ENCODE assay signal across 16 mouse cellular contexts in the genomic region with DNA sequence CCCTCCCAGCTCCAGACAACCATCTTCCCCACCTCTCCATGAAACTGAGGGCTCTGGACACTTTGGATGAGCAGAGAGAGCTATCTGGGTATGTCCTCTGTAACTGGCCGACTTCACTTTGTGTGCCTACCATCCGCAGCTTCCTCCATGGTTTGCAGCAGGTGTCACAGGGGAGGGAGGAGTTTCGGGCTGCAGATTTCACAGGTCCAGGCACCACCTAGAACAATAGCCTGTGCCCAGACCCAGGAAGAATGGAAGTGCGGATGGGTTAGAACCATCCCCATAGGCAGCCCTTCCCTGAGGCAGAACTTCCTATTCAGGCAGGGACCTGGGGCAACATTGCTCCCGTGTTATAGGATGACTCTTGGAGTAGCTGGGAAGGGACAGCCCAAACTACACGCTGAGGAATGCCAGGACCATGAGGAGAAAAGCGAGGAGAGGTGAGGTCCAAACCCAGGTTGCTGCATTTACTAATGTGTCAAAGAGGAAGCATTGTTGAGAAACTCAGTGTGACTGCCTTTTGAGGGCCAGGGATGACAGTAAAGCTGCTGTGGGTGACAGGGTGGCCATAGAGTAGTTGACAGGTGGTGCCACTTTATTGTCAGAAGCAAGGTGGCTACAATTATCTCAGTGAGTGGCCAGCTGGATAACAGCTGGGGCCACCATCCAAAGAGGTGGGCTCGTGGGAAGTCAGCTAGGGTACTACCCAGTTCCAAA. TPM values are rescaled to one million over a fixed set of nuclear protein-coding genes. Genes with fewer than 3 reads are reported as not detected.
A peak's percentile ranks its signal among the peaks of the same experiment; 100 is the strongest.
DNase-seq lines count a peak whose midpoint lies in the region; ATAC-seq and TF ChIP-seq lines count a peak whose summit lies in the region.
"Had no signal": no experiment of that assay in that cellular context is flagged by ENCODE, and none has a peak within 500 bp of the region (broad histone marks: within the 10 kb centered on the region; RNA-seq: fewer than 3 reads in every experiment).

No protein-coding gene starts in this region.

- H3K27me3 ChIP-seq in hindbrain, postnatal 0 days (ENCODE audit: insufficient read depth, low read length) = no peaks in the 10 kb centered on the region
- H3K27me3 ChIP-seq in hindbrain, embryonic 14.5 days (ENCODE audit: control insufficient read depth, insufficient read depth, low read length) = no peaks in the 10 kb centered on the region
- peaks cover 11% of the 10 kb centered on the region for H3K27me3 ChIP-seq in E14TG2a.4 (ENCODE audit: insufficient read depth, low read length)
- no peaks in the 10 kb centered on the region for H3K27me3 ChIP-seq in neural tube, embryonic 15.5 days (replicated peaks)
- H3K27me3 ChIP-seq: forebrain, embryonic 13.5 days; limb, embryonic 15.5 days had no signal

- H3K9me3 ChIP-seq in hindbrain, postnatal 0 days (ENCODE audit: low read length) = no peaks in the 10 kb centered on the region
- no peaks in the 10 kb centered on the region for H3K9me3 ChIP-seq in hindbrain, embryonic 14.5 days (ENCODE audit: control insufficient read depth, low read length)
- no peaks in the 10 kb centered on the region for H3K9me3 ChIP-seq in E14TG2a.4 (ENCODE audit: low read length)
- no peaks in the 10 kb centered on the region for H3K9me3 ChIP-seq in neural tube, embryonic 15.5 days (replicated peaks)
- H3K9me3 ChIP-seq: forebrain, embryonic 13.5 days; heart, embryonic 13.5 days; limb, embryonic 15.5 days; midbrain, embryonic 10.5 days had no signal

- H3K9ac ChIP-seq in hindbrain, postnatal 0 days (replicated peaks; ENCODE audit: low read length) = no peak overlapping the region
- no peak overlapping the region for H3K9ac ChIP-seq in hindbrain, embryonic 14.5 days
- no peak overlapping the region for H3K9ac ChIP-seq in neural tube, embryonic 15.5 days (replicated peaks)
- H3K9ac ChIP-seq: forebrain, embryonic 13.5 days; heart, embryonic 13.5 days; limb, embryonic 15.5 days had no signal

- H3K4me1 ChIP-seq in hindbrain, postnatal 0 days (ENCODE audit: insufficient read depth, low read length) = peaks cover 14% of the 10 kb centered on the region
- peaks cover 16% of the 10 kb centered on the region for H3K4me1 ChIP-seq in hindbrain, embryonic 14.5 days (replicated peaks; ENCODE audit: control insufficient read depth, insufficient read depth, low read length)
- H3K4me1 ChIP-seq in E14TG2a.4 (replicated peaks; ENCODE audit: low read depth, low read length) = peaks cover 38% of the 10 kb centered on the region
- peaks cover 18% of the 10 kb centered on the region for H3K4me1 ChIP-seq in neural tube, embryonic 15.5 days

- no peaks in the 10 kb centered on the region for H3K36me3 ChIP-seq in hindbrain, postnatal 0 days (ENCODE audit: insufficient read depth, low read length)
- H3K36me3 ChIP-seq in hindbrain, embryonic 14.5 days (replicated peaks; ENCODE audit: control insufficient read depth, insufficient read depth) = no peaks in the 10 kb centered on the region
- H3K36me3 ChIP-seq in E14TG2a.4 (ENCODE audit: insufficient read depth, low read length) = no peaks in the 10 kb centered on the region
- no peaks in the 10 kb centered on the region for H3K36me3 ChIP-seq in neural tube, embryonic 15.5 days
- H3K36me3 ChIP-seq: heart, embryonic 13.5 days; limb, embryonic 15.5 days; midbrain, embryonic 10.5 days had no signal

- no peak for TF ChIP-seq CTCF in hindbrain, postnatal 0 days (IDR thresholded peaks at IDR 0.05; ENCODE audit: low read depth)
- TF ChIP-seq CTCF in E14TG2a.4 (conservative IDR thresholded peaks at IDR 0.05; ENCODE audit: low read length) = no peak

- no peak overlapping the region for H3K4me3 ChIP-seq in hindbrain, postnatal 0 days (ENCODE audit: low read length)
- no peak overlapping the region for H3K4me3 ChIP-seq in hindbrain, embryonic 14.5 days (replicated peaks; ENCODE audit: low read length)
- H3K4me3 ChIP-seq in E14TG2a.4 (replicated peaks; ENCODE audit: low read length) = peak overlapping the region; percentile 14; the same call in 1 of the 2 replicates
- H3K4me3 ChIP-seq in neural tube, embryonic 15.5 days (replicated peaks) = no peak overlapping the region
- H3K4me3 ChIP-seq: forebrain, embryonic 13.5 days; heart, embryonic 13.5 days; limb, embryonic 15.5 days; midbrain, embryonic 10.5 days had no signal

- ATAC-seq in hindbrain, postnatal 0 days = no peak
- ATAC-seq in hindbrain, embryonic 14.5 days (ENCODE audit: low FRiP score) = no peak
- ATAC-seq in granulocyte monocyte progenitor cell, adult 5-6 weeks (replicated peaks; ENCODE audit: poor library complexity, severe bottlenecking) = peak; percentile 58
- peak; percentile 30 for ATAC-seq in megakaryocyte progenitor cell, adult 5-6 weeks (replicated peaks; ENCODE audit: poor library complexity)
- no peak for ATAC-seq in neural tube, embryonic 15.5 days (ENCODE audit: low FRiP score)
- ATAC-seq: forebrain, embryonic 13.5 days had no signal

- WGBS in hindbrain, postnatal 0 days = 75% methylated on average over 8 of the region's 8 CpGs
- 79% methylated on average over 8 of the region's 8 CpGs for WGBS in hindbrain, embryonic 14.5 days
- 87% methylated on average over 8 of the region's 8 CpGs for WGBS in neural tube, embryonic 15.5 days

- DNase-seq in hindbrain, postnatal 0 days (ENCODE audit: low spot score) = no peak
- DNase-seq in hindbrain, embryonic 14.5 days (ENCODE audit: low spot score) = no peak
- DNase-seq in heart, postnatal 14 days = no peak
- DNase-seq: adrenal gland, postnatal 14 days; B cell, adult 2 months; kidney, adult 9 months; layer of hippocampus, postnatal 36 days; retina, postnatal 1 day had no signal

- H3K4me2 ChIP-seq in hindbrain, postnatal 0 days (ENCODE audit: low read depth, low read length) = no peak overlapping the region
- no peak overlapping the region for H3K4me2 ChIP-seq in hindbrain, embryonic 14.5 days (replicated peaks)
- no peak overlapping the region for H3K4me2 ChIP-seq in neural tube, embryonic 15.5 days
- H3K4me2 ChIP-seq: forebrain, embryonic 13.5 days; heart, embryonic 13.5 days; limb, embryonic 15.5 days had no signal

- peak overlapping the region; percentile 56; the same call in 1 of the 2 replicates for H3K27ac ChIP-seq in hindbrain, postnatal 0 days
- H3K27ac ChIP-seq in hindbrain, embryonic 14.5 days = no peak overlapping the region
- H3K27ac ChIP-seq in neural tube, embryonic 15.5 days (replicated peaks) = no peak overlapping the region
- H3K27ac ChIP-seq: forebrain, embryonic 13.5 days; heart, embryonic 13.5 days; limb, embryonic 15.5 days had no signal

- intact Hi-C loops in heart, postnatal 14 days (cut with DNase I) = no loop called here

RNA-seq across cellular contexts. Expression of gene Klf13, which starts 51.8 kb away (rescaled TPM):
- 30.7 and 34.0 TPM in 2 replicates for total RNA-seq in hindbrain, postnatal 0 days (2014; rRNA removed)
- polyA plus RNA-seq in hindbrain, postnatal 0 days (2015; fragmentation: Nextera tagmentation; extraction: Ambion mirVana) = 26.9 and 28.0 TPM in 2 replicates
- polyA plus RNA-seq in hindbrain, embryonic 14.5 days (2014; fragmentation: Nextera tagmentation; extraction: Ambion mirVana) = 25.2 and 25.4 TPM in 2 replicates
- total RNA-seq in granulocyte monocyte progenitor cell, adult 5-6 weeks (2014; fragmentation: Nextera tagmentation) = 39.9 and 51.5 TPM in 2 replicates
- 11.6 and 24.0 TPM in 2 replicates for total RNA-seq in granulocyte monocyte progenitor cell, adult 5-6 weeks (2017)
- total RNA-seq in megakaryocyte progenitor cell, adult 5-6 weeks (2015) = 37.6 and 46.3 TPM in 2 replicates
- total RNA-seq in megakaryocyte progenitor cell, adult 5-6 weeks (2017) = 16.9 and 24.3 TPM in 2 replicates
- total RNA-seq in heart, postnatal 14 days (2021) = 10 to 100 TPM; 93.5 to 97.3 TPM
- polyA plus RNA-seq in neural tube, embryonic 15.5 days (2015; fragmentation: Nextera tagmentation; extraction: Ambion mirVana) = 24.7 and 26.8 TPM in 2 replicates

Comparison
In these comparisons a context has a peak if more than half of its experiments do, and no peak if none do; other contexts are left out.
1. ATAC-seq: peak in granulocyte monocyte progenitor cell, adult 5-6 weeks (single experiment) and megakaryocyte progenitor cell, adult 5-6 weeks (single experiment); none in hindbrain, postnatal 0 days (single experiment), hindbrain, embryonic 14.5 days (single experiment) and neural tube, embryonic 15.5 days (single experiment).